Mouse (Mus musculus) lung, embryonic 16.5 days (tissue): Measurements from ENCODE around the gene Hist1h4b. TPM values are rescaled to one million over a fixed set of nuclear protein-coding genes. Genes with fewer than 3 reads are reported as not detected.

Source experiments
- ATAC-seq: fragments of 200-750 bp; cut with Nextera tagmentation; 2 replicates; pipeline ENCODE4 v1.8.0; 2017; ENCODE audit warnings: low read depth, mild to moderate bottlenecking, moderate library complexity
- H3K27ac ChIP-seq: fragments of 300-500 bp; sonication (generic); 2 replicates; pipeline ENCODE4 v1.5.1; 2014; ENCODE audit warnings: mild to moderate bottlenecking, control low read depth, low read length
- H3K27me3 ChIP-seq: fragments of 300-500 bp; sonication (generic); 2 replicates; pipeline ENCODE4 v1.6.1; 2014; ENCODE audit warnings: low read depth, low read length, mixed read lengths; ENCODE audit not compliant: control insufficient read depth, insufficient read depth
- H3K36me3 ChIP-seq: fragments of 300-500 bp; sonication (generic); 2 replicates; pipeline ENCODE4 v1.6.1; 2014; ENCODE audit warnings: low read length; ENCODE audit not compliant: control insufficient read depth, insufficient read depth
- H3K4me1 ChIP-seq: fragments of 300-500 bp; sonication (generic); replicated peaks from 2 replicates; pipeline ENCODE4 v1.6.1; 2014; ENCODE audit warnings: low read length, mixed read lengths; ENCODE audit not compliant: control insufficient read depth, insufficient read depth
- H3K4me2 ChIP-seq: fragments of 300-500 bp; sonication (generic); 2 replicates; pipeline ENCODE4 v1.6.1; 2014; ENCODE audit warnings: low read depth, low read length, control low read depth
- H3K4me3 ChIP-seq: fragments of 300-500 bp; sonication (generic); 2 replicates; pipeline ENCODE4 v1.5.1; 2014; ENCODE audit warnings: mild to moderate bottlenecking, low read length, control low read depth
- H3K9ac ChIP-seq: fragments of 300-500 bp; sonication (generic); 2 replicates; pipeline ENCODE4 v1.6.1; 2014; ENCODE audit warnings: low read length, control low read depth
- H3K9me3 ChIP-seq: fragments of 300-500 bp; sonication (generic); 2 replicates; pipeline ENCODE4 v1.6.1; 2016; ENCODE audit warnings: low read length; ENCODE audit not compliant: control insufficient read depth
- WGBS: fragments of 180-500 bp; shearing (Covaris S2); extraction: QIAGEN DNeasy Blood & Tissue Kit; methylation state at CpG from one replicate; pipeline ENCODE4 v1.1.7; 2014; 5-methylcytosine and 5-hydroxymethylcytosine counted together
- polyA plus RNA-seq: library from polyadenylated mRNA; unstranded; fragments of >200 nt; fragmentation: Nextera tagmentation; extraction: Ambion mirVana; gene quantifications from 2 replicates; pipeline ENCODE4 v1.2.1, GENCODE M21; 2015

Gene Hist1h4b
- polyA plus RNA-seq, 1 experiment from 2014 or later, result 5.1 TPM

GRCm38 (mm10) chr13:23738677-23739068, 18.1 kb upstream of the Hist1h4b start, which contains the start of gene Hist1h1c:
Hist1h1c (plus strand) TSS chr13:23738808.
- Histone ChIP-seq H3K27me3 (no peaks in the 10 kb centered on the region), H3K4me1 (peaks cover 13% of the 10 kb centered on the region), H3K9me3 (no peaks in the 10 kb centered on the region), H3K4me3 (peak within 1 kb of the TSS; percentile 71), H3K9ac (peak within 1 kb of the TSS; percentile 92), H3K4me2 (peak within 1 kb of the TSS; percentile 92), H3K36me3 (no peaks in the 10 kb centered on the region), H3K27ac (peak within 1 kb of the TSS; percentile 100)
- WGBS, result under 1% methylated on average over 31 of the region's 38 CpGs
- peak; percentile 93 for ATAC-seq

DNA sequence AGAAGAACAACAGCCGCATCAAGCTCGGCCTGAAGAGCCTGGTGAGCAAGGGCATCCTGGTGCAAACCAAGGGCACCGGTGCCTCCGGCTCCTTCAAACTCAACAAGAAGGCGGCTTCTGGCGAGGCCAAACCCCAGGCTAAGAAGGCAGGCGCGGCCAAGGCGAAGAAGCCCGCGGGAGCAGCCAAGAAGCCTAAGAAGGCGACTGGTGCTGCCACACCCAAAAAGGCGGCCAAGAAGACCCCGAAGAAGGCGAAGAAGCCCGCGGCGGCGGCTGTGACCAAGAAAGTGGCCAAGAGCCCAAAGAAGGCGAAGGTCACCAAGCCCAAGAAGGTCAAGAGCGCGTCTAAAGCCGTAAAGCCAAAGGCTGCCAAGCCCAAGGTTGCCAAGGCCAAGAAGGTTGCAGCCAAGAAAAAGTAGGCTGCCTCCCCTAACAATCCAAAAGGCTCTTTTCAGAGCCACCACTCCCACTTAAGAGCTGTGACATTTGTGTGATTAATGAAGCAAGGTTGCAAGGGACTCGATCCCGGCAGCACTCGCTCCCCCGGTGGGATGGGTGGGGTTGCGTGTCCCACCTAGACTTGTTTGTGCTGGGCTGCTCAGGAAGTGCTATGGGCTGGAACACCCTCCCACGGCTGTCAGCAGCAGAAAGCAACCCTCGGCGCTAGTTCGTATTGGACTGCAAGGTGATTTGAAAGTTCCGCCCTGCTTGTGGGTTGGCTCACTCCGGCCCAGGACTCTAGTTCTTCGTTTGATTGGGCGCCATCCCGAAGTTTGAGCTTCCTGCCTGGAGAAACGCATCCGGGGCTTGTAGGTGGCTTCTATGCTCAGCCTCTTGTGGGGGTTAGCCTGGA, 17.5 kb upstream of the Hist1h4b start:
- H3K4me3 ChIP-seq, result peak overlapping the region; percentile 71
- H3K9ac ChIP-seq, result peak overlapping the region; percentile 92
- under 1% methylated on average over 39 of the region's 39 CpGs for WGBS
- no peaks in the 10 kb centered on the region for H3K9me3 ChIP-seq
- peak overlapping the region; percentile 92 for H3K4me2 ChIP-seq
- peak; percentile 89 for ATAC-seq
- H3K27ac ChIP-seq, result peak overlapping the region; percentile 100
- peaks cover 15% of the 10 kb centered on the region for H3K4me1 ChIP-seq
- H3K36me3 ChIP-seq, result no peaks in the 10 kb centered on the region
- H3K27me3 ChIP-seq, result no peaks in the 10 kb centered on the region

DNA sequence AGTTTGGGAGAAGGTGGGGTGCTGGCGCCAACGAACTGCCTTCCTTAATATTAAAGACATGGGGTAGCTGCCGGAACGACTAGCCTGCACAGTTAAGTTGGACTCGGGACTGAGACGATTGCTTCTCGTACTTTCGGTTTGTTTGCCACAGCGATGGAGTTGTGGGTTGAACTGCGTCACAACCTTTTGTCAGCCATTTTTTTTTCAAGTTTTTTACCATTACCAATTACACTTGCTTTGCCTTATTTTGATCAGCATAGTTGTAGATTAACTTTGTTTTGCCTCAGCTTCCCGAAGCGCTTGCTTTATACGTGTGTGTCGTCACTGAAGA, 16.9 kb upstream of the Hist1h4b start:
- Histone ChIP-seq H3K27me3 (no peaks in the 10 kb centered on the region), H3K4me1 (peaks cover 15% of the 10 kb centered on the region), H3K27ac (peak overlapping the region; percentile 100), H3K36me3 (no peaks in the 10 kb centered on the region), H3K4me3 (peak overlapping the region; percentile 71), H3K4me2 (peak overlapping the region; percentile 92), H3K9ac (peak overlapping the region; percentile 92), H3K9me3 (no peaks in the 10 kb centered on the region)
- WGBS, result under 1% methylated on average over 14 of the region's 14 CpGs
- no peak for ATAC-seq

- Histone ChIP-seq H3K27me3 (no peaks in the 10 kb centered on the region), H3K27ac (peak overlapping the region; percentile 100), H3K36me3 (no peaks in the 10 kb centered on the region), H3K4me1 (peaks cover 15% of the 10 kb centered on the region), H3K4me3 (peak overlapping the region; percentile 71), H3K4me2 (peak overlapping the region; percentile 92), H3K9me3 (no peaks in the 10 kb centered on the region), H3K9ac (peak overlapping the region; percentile 92)
- no peak for ATAC-seq
- WGBS, result 17% methylated on average over 13 of the region's 13 CpGs
These were observed 16.5 kb upstream of the Hist1h4b start for GRCm38 (mm10) chr13:23740256-23740840.

- ATAC-seq, result no peak
- H3K4me2 ChIP-seq, result peak overlapping the region; percentile 92
- peak overlapping the region; percentile 100; the same call in 1 of the 2 replicates for H3K27ac ChIP-seq
- H3K36me3 ChIP-seq, result no peaks in the 10 kb centered on the region
- H3K4me3 ChIP-seq, result peak overlapping the region; percentile 71; the same call in 1 of the 2 replicates
- no peaks in the 10 kb centered on the region for H3K9me3 ChIP-seq
- no peaks in the 10 kb centered on the region for H3K27me3 ChIP-seq
- WGBS, result 47% methylated on average over 5 of the region's 5 CpGs
- H3K9ac ChIP-seq, result no peak overlapping the region
- H3K4me1 ChIP-seq, result peaks cover 15% of the 10 kb centered on the region
These were observed 15.9 kb upstream of the Hist1h4b start for GRCm38 (mm10) chr13:23740910-23741309.

DNA sequence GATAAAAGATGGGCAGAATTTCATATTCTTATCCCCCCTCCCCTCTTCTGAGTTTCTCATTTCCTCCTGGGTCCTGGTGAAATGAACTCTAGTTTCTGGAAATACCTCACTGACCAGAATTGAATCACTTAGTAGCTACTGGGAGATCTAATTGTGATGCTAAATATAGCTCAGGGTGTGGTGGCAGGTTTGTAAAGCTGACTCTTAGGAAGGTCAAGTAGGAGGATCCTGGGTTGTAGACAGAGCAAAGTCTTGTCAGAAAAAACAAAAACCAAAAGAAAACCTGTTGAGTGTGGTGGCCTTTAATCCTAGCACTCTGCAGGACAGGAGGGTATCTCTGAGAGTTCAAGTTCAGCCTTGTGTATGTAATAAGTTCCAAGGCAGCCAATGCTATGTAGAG, 14.8 kb upstream of the Hist1h4b start:
- ATAC-seq, result no peak
- Histone ChIP-seq H3K27ac (0 out of 2 replicates have a peak overlapping the region, but pooled peaks have one; percentile 6), H3K4me1 (peaks cover 15% of the 10 kb centered on the region), H3K9ac (no peak overlapping the region), H3K9me3 (no peaks in the 10 kb centered on the region), H3K4me3 (no peak overlapping the region), H3K27me3 (no peaks in the 10 kb centered on the region), H3K4me2 (no peak overlapping the region), H3K36me3 (no peaks in the 10 kb centered on the region)

DNA sequence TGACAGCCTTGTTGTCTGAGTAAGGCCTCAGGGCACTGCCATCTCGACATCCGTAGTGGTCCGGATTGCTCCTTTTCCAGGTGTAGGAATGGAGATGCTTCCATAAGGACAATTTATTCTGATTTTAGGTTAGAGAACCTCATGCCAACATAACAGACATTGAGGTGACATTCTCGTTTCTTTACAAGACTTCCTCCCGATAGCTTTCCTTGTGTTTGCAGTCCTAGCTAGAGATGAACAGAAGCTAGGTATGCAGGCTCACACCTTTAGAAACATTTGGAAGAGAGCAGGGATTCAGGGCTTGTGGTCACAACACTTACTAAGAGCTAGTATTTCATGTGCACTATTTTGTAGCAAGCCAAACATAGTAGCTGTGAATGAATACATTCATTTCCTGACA, 13.6 kb upstream of the Hist1h4b start:
- 73% methylated on average over 5 of the region's 5 CpGs for WGBS

GRCm38 (mm10) chr13:23743963-23744362, 12.8 kb upstream of the Hist1h4b start:
- ATAC-seq, result no peak
- H3K4me2 ChIP-seq, result peak overlapping the region; percentile 63
- H3K9me3 ChIP-seq, result no peaks in the 10 kb centered on the region
- peak overlapping the region; percentile 82 for H3K27ac ChIP-seq
- WGBS, result 15% methylated on average over 4 of the region's 4 CpGs
- H3K36me3 ChIP-seq, result no peaks in the 10 kb centered on the region
- H3K4me3 ChIP-seq, result peak overlapping the region; percentile 52
- peaks cover 19% of the 10 kb centered on the region for H3K4me1 ChIP-seq
- H3K27me3 ChIP-seq, result no peaks in the 10 kb centered on the region
- peak overlapping the region; percentile 72 for H3K9ac ChIP-seq

More for the DNA sequence above, 13.6 kb upstream of the Hist1h4b start:
- Histone ChIP-seq H3K27me3 (no peaks in the 10 kb centered on the region), H3K4me2 (no peak overlapping the region), H3K27ac (no peak overlapping the region), H3K4me1 (peaks cover 16% of the 10 kb centered on the region), H3K36me3 (no peaks in the 10 kb centered on the region), H3K4me3 (no peak overlapping the region), H3K9me3 (no peaks in the 10 kb centered on the region), H3K9ac (no peak overlapping the region)
- no peak for ATAC-seq
